Mouse (Mus musculus): ENCODE results near the gene Scap. TPM values are rescaled to one million over a fixed set of nuclear protein-coding genes. Genes with fewer than 3 reads are reported as not detected.

Scap gene
- 45.8 and 46.0 TPM in 2 replicates for polyA plus RNA-seq (2012; rRNA removed)

DNA sequence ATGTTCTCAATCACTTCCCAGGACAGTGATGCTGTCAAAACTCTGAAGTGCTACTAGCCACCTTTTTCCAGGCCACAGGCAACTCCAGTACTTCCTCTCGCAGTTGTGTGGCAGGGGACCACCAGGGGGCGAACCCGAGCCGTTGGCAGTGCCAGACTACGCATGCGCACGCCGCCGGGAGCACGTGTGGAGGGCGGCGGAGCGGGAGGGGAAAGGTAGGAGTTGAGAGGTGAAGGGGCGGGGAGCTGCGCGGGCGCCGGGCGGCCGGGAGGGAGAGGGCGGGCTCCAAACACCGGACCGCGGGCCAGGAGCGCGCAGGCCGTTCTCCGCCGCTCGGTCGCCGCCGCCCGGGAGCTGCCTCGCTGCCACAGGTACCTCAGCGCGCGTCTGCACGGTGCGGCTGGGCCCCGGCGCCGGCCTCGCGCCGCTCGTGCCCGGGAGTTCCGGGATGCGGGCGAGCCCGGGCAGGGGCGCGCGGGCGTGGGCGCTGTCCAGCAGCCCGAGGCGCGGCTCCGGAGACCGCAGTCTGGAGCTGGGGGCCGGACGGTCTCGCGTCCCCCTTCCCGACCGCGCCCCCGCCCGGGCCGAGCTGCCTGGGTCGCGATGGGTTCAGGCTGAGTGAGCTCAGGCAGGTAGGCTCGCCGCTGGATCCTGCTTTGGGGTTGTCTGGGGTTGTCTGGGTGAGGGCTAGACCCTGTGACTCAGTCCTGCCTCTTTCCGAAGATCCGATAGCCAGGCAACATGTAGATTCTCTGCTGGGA, at the start of gene Scap:
Gene Scap, plus strand, starts transcription at position 154 of the 761 bp plus-strand sequence.
- Histone ChIP-seq H3K27me3 (ENCODE audit: control insufficient read depth, insufficient read depth, low read length) (no peaks in the 10 kb centered on the region), H3K4me1 (ENCODE audit: control insufficient read depth, insufficient read depth, low read length) (peaks cover 6% of the 10 kb centered on the region), H3K4me3 (replicated peaks; ENCODE audit: insufficient read depth, low read depth, low read length) (peak within 1 kb of the TSS; percentile 85), H3K27ac (ENCODE audit: insufficient read depth, low read length) (no peak within 1 kb of the TSS)
- peak; percentile 95 to 99 for DNase-seq
- 2% methylated on average over 66 of the region's 78 CpGs for WGBS
- no peak for TF ChIP-seq POLR2A (IDR thresholded peaks at IDR 0.05; ENCODE audit: borderline replicate concordance, insufficient read depth, low read length)
- peak; percentile 91 for TF ChIP-seq CTCF (IDR thresholded peaks at IDR 0.05; ENCODE audit: borderline replicate concordance, insufficient read depth, low read depth, low read length)

DNA sequence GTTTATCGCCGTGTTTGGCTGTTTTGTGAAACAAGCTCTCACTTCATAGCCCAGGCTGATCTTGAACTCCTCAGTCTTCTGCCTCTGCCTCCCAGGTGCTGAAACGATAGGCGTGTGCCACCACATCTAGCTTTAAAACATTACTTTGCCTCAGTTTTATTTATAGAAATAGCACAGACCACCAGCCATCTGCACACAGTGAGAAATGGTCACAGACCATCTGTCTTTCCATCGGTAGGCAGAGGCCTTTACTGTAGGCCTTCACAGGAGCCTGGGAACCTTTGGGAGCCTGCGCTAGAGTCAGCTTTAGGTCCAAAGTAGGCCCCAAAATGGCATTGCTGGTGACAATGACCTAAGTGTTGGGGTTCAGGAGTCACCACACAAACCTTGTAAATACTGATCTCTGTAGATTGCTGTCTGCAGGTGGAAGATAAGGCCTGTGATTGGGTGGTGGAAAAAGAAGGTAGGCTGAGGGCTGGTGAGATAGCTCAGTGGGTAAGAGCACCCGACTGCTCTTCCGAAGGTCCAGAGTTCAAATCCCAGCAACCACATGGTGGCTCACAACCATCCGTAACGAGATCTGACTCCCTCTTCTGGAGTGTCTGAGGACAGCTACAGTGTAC, 48.9 kb upstream of the Scap start:
- no peaks in the 10 kb centered on the region for H3K27me3 ChIP-seq (ENCODE audit: control insufficient read depth, insufficient read depth, low read length)
- DNase-seq: peak; percentile 39 to 55
- H3K4me1 ChIP-seq (ENCODE audit: control insufficient read depth, insufficient read depth, low read length): peaks cover 18% of the 10 kb centered on the region
- TF ChIP-seq POLR2A (IDR thresholded peaks at IDR 0.05; ENCODE audit: borderline replicate concordance, insufficient read depth, low read length) (no peak), CTCF (IDR thresholded peaks at IDR 0.05; ENCODE audit: borderline replicate concordance, insufficient read depth, low read depth, low read length) (no peak)
- no peak overlapping the region for H3K4me3 ChIP-seq (replicated peaks; ENCODE audit: insufficient read depth, low read depth, low read length)
- 63% methylated on average over 10 of the region's 10 CpGs for WGBS
- H3K27ac ChIP-seq (ENCODE audit: insufficient read depth, low read length): no peak overlapping the region

DNA sequence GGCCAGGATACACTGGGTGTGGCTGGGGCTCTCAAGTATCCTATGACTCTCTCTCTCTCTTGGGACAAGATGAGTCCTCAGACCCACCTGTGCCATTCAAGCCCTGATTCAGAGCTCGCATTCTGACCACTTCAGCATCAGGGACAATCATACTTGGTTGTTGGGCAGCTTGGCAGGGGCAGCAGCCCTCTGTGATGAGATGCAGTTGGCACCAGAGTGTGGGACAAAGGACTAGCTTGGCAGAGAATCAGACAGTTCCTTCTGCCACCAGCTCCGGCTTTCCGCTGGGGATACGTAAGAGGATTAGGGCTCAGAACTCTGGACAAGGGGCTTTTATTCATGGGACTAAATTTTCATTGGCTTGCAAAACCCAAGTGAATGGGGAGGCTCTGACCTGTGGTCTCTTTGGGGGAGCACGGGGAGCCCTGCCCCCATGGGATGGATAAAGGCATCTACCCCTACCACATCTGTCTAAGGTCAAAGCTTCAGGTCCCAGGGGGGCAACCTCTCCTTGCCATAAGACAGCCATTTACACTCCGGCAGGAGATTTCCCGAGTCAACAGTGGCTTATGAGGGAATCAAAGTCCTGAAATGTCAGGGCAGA, 45.7 kb upstream of the Scap start:
- peak; percentile 61 to 77 for DNase-seq
- no peak overlapping the region for H3K27ac ChIP-seq (ENCODE audit: insufficient read depth, low read length)
- TF ChIP-seq CTCF (IDR thresholded peaks at IDR 0.05; ENCODE audit: borderline replicate concordance, insufficient read depth, low read depth, low read length) (no peak), POLR2A (IDR thresholded peaks at IDR 0.05; ENCODE audit: borderline replicate concordance, insufficient read depth, low read length) (no peak)
- H3K27me3 ChIP-seq (ENCODE audit: control insufficient read depth, insufficient read depth, low read length): no peaks in the 10 kb centered on the region
- peaks cover 18% of the 10 kb centered on the region for H3K4me1 ChIP-seq (ENCODE audit: control insufficient read depth, insufficient read depth, low read length)
- 10% methylated on average over 7 of the region's 7 CpGs for WGBS
- no peak overlapping the region for H3K4me3 ChIP-seq (replicated peaks; ENCODE audit: insufficient read depth, low read depth, low read length)

DNA sequence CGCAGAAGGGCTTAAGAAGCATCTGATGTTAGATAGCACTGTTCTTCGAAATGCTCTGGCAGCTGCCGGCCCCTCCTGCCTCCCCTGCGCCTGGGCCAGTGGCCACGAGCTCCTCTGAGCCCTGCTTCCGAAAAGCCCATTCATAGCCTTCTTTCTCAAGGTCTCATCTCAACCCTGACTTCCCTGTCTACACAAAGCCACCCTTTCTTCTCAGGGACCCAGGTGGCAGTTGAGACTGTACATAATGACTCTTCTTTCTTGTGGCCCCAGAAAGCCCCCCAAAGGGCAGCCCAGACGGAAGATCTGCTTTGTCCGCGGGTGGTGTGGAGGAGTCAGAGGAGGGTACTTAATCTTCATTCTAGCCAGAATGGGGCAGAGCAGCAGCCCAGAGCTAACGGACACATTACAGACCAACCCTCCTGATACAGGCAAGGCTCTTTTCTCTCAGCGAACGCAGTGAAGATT, 39.8 kb upstream of the Scap start:
- no peaks in the 10 kb centered on the region for H3K27me3 ChIP-seq (ENCODE audit: control insufficient read depth, insufficient read depth, low read length)
- no peak overlapping the region for H3K27ac ChIP-seq (ENCODE audit: insufficient read depth, low read length)
- TF ChIP-seq POLR2A (IDR thresholded peaks at IDR 0.05; ENCODE audit: borderline replicate concordance, insufficient read depth, low read length) (no peak), CTCF (IDR thresholded peaks at IDR 0.05; ENCODE audit: borderline replicate concordance, insufficient read depth, low read depth, low read length) (no peak)
- no peak for DNase-seq
- H3K4me1 ChIP-seq (ENCODE audit: control insufficient read depth, insufficient read depth, low read length): no peaks in the 10 kb centered on the region
- no peak overlapping the region for H3K4me3 ChIP-seq (replicated peaks; ENCODE audit: insufficient read depth, low read depth, low read length)
- WGBS: 36% methylated on average over 12 of the region's 12 CpGs

DNA sequence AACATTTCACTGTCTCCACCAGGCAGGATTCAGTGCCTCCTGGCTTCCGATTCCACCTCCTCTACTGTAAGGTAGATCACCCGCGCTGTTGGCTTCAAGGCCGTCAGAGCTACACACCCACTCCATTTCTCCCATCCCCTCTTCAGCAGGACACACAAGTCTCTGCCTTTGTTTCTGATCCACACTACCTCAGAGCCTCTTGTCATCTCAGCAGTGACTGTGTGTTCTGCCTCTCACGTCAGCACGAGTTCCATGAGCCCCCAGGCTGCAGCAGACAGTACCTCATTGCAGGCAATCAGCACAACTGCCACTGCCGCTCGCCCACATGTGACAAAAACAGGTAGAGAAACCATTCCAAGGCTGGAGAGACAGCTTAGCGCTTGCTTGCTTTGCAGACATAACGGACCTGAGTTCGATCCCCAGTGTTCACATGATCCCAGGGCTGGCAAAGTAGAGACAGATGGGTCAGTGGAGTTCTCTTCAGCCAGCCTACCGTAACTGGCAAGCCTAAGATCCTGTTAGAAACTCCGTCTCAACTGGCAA, 39.1 kb upstream of the Scap start:
- no peak for DNase-seq
- Histone ChIP-seq H3K27ac (ENCODE audit: insufficient read depth, low read length) (no peak overlapping the region), H3K27me3 (ENCODE audit: control insufficient read depth, insufficient read depth, low read length) (no peaks in the 10 kb centered on the region), H3K4me1 (ENCODE audit: control insufficient read depth, insufficient read depth, low read length) (no peaks in the 10 kb centered on the region), H3K4me3 (replicated peaks; ENCODE audit: insufficient read depth, low read depth, low read length) (no peak overlapping the region)
- 79% methylated on average over 13 of the region's 13 CpGs for WGBS
- TF ChIP-seq CTCF (IDR thresholded peaks at IDR 0.05; ENCODE audit: borderline replicate concordance, insufficient read depth, low read depth, low read length) (no peak), POLR2A (IDR thresholded peaks at IDR 0.05; ENCODE audit: borderline replicate concordance, insufficient read depth, low read length) (no peak)

DNA sequence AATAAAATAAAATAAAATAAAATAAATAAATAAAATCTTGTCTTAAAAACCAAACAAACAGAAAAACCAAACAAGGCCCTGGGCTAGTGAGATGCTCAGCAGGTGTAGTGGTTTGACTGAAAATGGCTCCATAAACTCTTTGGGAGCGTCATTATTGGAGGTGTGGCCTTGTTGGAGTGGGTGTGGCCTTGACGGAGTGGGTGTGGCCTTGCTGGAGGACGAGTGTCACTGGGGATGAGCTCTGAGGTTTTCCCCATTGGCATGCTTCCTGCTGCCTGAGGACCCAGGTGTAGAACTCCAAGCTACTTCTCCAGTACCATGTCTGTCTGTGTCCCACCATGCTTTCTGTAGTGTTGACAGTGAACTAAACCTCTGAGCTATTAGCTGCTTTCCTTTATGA, 38.3 kb upstream of the Scap start:
- no peak overlapping the region for H3K27ac ChIP-seq (ENCODE audit: insufficient read depth, low read length)
- no peaks in the 10 kb centered on the region for H3K27me3 ChIP-seq (ENCODE audit: control insufficient read depth, insufficient read depth, low read length)
- no peak for DNase-seq
- 55% methylated on average over 3 of the region's 3 CpGs for WGBS
- TF ChIP-seq CTCF (IDR thresholded peaks at IDR 0.05; ENCODE audit: borderline replicate concordance, insufficient read depth, low read depth, low read length): no peak
- TF ChIP-seq POLR2A (IDR thresholded peaks at IDR 0.05; ENCODE audit: borderline replicate concordance, insufficient read depth, low read length): no peak
- H3K4me1 ChIP-seq (ENCODE audit: control insufficient read depth, insufficient read depth, low read length): no peaks in the 10 kb centered on the region
- no peak overlapping the region for H3K4me3 ChIP-seq (replicated peaks; ENCODE audit: insufficient read depth, low read depth, low read length)

DNA sequence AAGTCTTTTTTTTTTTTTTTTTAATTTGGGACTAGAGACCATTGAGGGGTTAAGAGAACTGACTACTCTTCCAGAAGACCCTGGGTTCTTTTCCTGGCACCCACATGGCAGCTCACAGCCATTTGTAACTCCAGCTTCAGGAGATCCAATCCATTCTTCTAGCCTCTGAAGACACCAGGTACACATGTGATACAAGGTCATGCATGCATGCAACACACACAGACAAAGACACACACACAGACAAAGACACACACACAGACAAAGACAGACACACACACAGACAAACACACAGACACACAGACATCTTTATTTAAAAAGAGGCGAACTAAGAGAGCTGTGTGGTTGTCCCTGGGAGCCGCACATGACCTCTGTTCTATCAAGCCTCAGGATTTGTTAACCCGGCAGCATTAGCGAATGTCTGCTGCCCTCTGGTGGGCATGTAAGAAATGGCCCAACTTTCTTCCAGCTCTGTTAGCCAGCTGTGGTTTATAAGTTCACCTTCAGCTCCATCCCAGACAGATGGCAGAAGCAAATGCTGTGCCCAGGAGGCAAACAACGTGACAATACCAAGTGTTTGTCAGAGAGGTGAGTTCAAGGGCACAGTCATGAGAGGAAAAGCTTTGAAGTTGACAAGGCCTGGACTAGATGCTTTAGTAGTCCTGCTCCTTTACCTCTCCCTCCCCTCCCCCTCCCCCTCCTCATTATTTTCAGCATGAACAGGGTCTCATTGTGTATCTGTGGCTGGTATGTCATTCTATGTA, 36.0 kb upstream of the Scap start:
- H3K4me1 ChIP-seq (ENCODE audit: control insufficient read depth, insufficient read depth, low read length): no peaks in the 10 kb centered on the region
- no peak overlapping the region for H3K27ac ChIP-seq (ENCODE audit: insufficient read depth, low read length)
- no peak overlapping the region for H3K4me3 ChIP-seq (replicated peaks; ENCODE audit: insufficient read depth, low read depth, low read length)
- no peaks in the 10 kb centered on the region for H3K27me3 ChIP-seq (ENCODE audit: control insufficient read depth, insufficient read depth, low read length)
- WGBS: 1% methylated on average over 5 of the region's 5 CpGs
- TF ChIP-seq CTCF (IDR thresholded peaks at IDR 0.05; ENCODE audit: borderline replicate concordance, insufficient read depth, low read depth, low read length) (peak; percentile 92), POLR2A (IDR thresholded peaks at IDR 0.05; ENCODE audit: borderline replicate concordance, insufficient read depth, low read length) (no peak)
- peak; percentile 75 to 86 for DNase-seq
